Mouse (Mus musculus): Measurements from ENCODE around the gene Als2cr12.
"Not testable (repeated sequence)": the region's sequence is repeated elsewhere in the genome, so short reads cannot be mapped to it uniquely, and the experiment has no call there.

Gene Als2cr12

GRCm38 (mm10) chr1:58690006-58690744, 5.6 kb downstream of the Als2cr12 start:
- no peak for DNase-seq (ENCODE audit: low spot score)

DNA sequence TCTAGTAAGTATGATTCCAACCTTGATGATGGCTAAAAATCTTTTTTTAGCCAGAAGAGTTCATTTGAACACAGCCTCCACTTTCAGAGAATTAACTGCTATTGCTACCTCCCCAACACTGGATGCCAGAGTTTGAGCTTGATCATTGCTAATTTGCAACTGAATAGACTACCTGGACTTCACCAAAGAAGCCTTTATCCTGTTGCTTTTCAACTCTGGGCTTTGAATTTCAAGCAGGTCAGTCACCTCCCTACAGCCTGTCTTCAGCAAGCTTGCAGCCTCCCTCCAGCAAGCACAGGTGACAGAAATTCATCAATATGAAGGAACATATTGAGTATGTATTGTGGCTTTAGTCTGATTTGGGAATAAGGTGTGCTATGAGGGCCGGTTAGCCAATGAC, 6.4 kb downstream of the Als2cr12 start:
- DNase-seq (ENCODE audit: low spot score) = no peak

GRCm38 (mm10) chr1:58678412-58678811, 17.4 kb downstream of the Als2cr12 start:
- DNase-seq (ENCODE audit: low spot score) = not testable (repeated sequence)

DNA sequence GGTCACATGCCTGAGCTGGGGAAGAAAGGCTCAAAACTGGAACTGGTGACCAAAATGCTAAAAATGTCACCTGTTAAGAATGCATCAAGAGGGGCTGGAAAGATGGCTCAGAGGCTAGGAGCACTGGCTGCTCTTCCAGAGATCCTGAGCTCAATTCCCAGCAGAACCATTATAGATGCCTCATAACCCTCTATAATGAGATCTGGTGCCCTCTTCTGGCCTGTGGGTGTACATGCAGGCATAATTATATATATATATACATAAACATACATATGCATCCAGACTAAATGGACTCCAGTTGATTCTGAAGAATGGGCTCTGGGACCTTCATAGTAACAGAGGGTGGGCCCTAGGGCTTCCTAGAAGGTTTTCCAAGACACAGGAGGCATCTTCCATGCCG, 18.2 kb downstream of the Als2cr12 start:
- no peak for DNase-seq (ENCODE audit: low spot score)

- DNase-seq (ENCODE audit: low spot score) = no peak
Observed at GRCm38 (mm10) chr1:58675011-58675410, 20.8 kb downstream of the Als2cr12 start.

GRCm38 (mm10) chr1:58672116-58672515, 23.7 kb downstream of the Als2cr12 start:
- DNase-seq (ENCODE audit: low spot score) = no peak

- not testable (repeated sequence) for DNase-seq (ENCODE audit: low spot score)
Observed at GRCm38 (mm10) chr1:58669635-58670034, 26.2 kb downstream of the Als2cr12 start.

- no peak for DNase-seq (ENCODE audit: low spot score)
Observed at GRCm38 (mm10) chr1:58668191-58668590, 27.6 kb downstream of the Als2cr12 start.

DNA sequence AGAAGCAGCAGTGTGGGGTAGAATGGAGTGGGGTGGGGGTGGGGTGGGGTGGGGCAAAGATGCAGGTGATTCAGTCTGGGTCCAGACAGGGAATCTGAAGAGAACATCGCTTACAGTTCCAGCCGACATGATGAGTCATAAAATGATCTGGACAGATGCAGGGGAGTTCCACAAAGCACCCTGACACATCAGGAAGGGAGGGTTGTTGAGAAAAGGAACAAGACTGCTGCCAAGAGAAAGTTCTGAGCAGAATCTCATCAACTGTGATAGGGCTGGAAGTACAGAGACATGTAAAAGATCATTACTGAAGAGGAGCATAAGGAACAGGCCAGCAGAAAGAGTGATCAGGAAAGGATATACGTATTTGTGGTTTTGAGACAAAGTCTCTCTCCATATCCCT, 32.4 kb downstream of the Als2cr12 start:
- not testable (repeated sequence) for DNase-seq (ENCODE audit: low spot score)

GRCm38 (mm10) chr1:58662671-58663070, 33.1 kb downstream of the Als2cr12 start:
- not testable (repeated sequence) for DNase-seq (ENCODE audit: low spot score)

GRCm38 (mm10) chr1:58652480-58653403, 43.0 kb downstream of the Als2cr12 start:
- peak; percentile 41 for DNase-seq (ENCODE audit: low spot score)

DNA sequence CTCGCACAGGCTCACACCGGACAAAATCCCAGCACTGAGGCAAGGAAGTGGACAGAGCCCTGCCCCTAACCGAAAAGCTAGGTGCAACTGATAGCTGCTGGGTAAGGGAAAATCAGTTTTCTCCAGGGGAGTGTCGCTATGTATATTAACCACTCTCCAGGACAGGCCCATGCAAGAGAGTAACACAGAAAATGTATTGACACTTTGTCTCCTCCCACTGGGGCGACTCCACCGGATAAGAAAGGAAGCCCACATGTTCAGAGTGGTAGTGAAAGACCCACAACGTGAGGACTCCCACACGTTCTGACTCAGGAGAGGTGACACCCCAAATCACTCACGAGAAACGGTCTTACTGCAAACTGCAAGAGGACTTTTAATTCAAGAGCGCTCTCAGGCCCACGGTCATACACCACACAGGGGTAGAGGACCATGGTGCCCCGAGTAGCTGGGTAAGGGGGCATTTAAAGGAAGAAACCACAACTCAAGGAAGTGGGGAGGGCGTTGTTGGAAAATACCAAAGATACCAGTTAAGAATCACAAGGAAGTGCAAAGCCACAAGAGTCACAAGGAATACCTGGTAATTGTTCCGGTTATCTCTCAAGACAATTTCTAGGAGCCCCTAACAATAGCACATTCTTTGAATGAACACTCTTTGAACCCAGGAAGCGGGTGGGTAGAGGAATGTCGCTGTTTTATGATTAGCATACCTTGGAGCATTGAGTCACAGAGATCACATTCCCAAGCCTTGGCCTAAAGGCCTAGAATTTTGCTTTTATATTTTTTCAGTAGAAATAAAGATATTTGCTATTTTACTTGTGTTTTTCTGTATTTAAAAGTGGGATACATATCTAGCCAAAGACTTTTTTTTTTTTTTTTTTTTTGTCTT, 44.0 kb downstream of the Als2cr12 start:
- DNase-seq (ENCODE audit: low spot score) = not testable (repeated sequence)

GRCm38 (mm10) chr1:58628847-58629246, 66.9 kb downstream of the Als2cr12 start:
- DNase-seq (ENCODE audit: low spot score) = not testable (repeated sequence)

GRCm38 (mm10) chr1:58621996-58622748, 73.6 kb downstream of the Als2cr12 start:
- DNase-seq (ENCODE audit: low spot score) = peak; percentile 42

- DNase-seq (ENCODE audit: low spot score) = no peak
Observed at GRCm38 (mm10) chr1:58621251-58621650, 74.5 kb downstream of the Als2cr12 start.

GRCm38 (mm10) chr1:58618766-58619165, 77.0 kb downstream of the Als2cr12 start:
- DNase-seq (ENCODE audit: low spot score) = no peak

- DNase-seq (ENCODE audit: low spot score) = no peak
Observed at GRCm38 (mm10) chr1:58617978-58618668, 77.7 kb downstream of the Als2cr12 start.

GRCm38 (mm10) chr1:58617076-58617475, 78.7 kb downstream of the Als2cr12 start:
- no peak for DNase-seq (ENCODE audit: low spot score)

DNA sequence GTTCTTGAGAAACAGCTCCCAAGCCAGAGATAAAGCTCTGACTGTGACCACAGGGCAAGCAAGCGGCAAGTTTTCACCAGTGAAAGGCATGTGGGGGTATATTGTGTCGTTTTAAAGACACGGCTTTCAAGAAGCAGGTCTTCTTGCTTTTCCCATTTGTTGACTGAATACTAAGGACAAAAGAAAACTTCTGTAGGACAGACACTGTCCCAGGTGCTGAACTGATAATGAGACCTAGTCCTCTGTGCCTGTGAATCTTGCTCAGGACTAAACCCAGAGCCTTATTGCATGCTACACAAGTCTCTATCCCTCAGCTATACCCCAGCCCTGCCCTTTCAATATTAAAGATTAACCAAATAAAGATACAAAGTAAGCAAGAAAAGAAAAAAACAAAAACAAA, 79.6 kb downstream of the Als2cr12 start:
- no peak for DNase-seq (ENCODE audit: low spot score)

- DNase-seq (ENCODE audit: low spot score) = no peak
Observed at GRCm38 (mm10) chr1:58615146-58615545, 80.6 kb downstream of the Als2cr12 start.

GRCm38 (mm10) chr1:58614424-58614823, 81.4 kb downstream of the Als2cr12 start:
- DNase-seq (ENCODE audit: low spot score) = no peak

Measured in testis, postnatal 14 days (tissue).